Mouse (Mus musculus) layer of hippocampus, postnatal 10 days (tissue): ENCODE measurements around the gene Nudt17. TPM values are rescaled to one million over a fixed set of nuclear protein-coding genes. Genes with fewer than 3 reads are reported as not detected.
"Not testable (repeated sequence)": the region's sequence is repeated elsewhere in the genome, so short reads cannot be mapped to it uniquely, and the experiment has no call there.

Source experiments
- DNase-seq, 2 experiments: peaks; one replicate each; pipeline ENCODE4 v3.0.0; 2021; ENCODE audit warnings: low spot score in 2 of 2
- long read RNA-seq: library from polyadenylated mRNA; stranded (forward); transcript quantifications from one replicate; pipeline ENCODE4 v2.0.0, GENCODE M21; 2023
- total RNA-seq, 2 experiments: library from RNA; stranded (reverse); gene quantifications; 2 replicates each; pipeline ENCODE4 v1.2.3; 2021

Nudt17 gene
- total RNA-seq = 10 to 100 TPM in 1 of 2 experiments, 1 to 10 TPM in 1; 9.8 to 11.0 TPM
- long read RNA-seq, partial matches to known transcripts = 0 of 7 reads
- long read RNA-seq, other reads (novel, unspliced or antisense) = 2 of 7 reads

GRCm38 (mm10) chr3:96707903-96708683 is at the start of gene Nudt17:
Gene Nudt17 (minus strand): TSS chr3:96708562.
- DNase-seq = peak; percentile 84 to 88

GRCm38 (mm10) chr3:96757691-96758090 is 49.3 kb upstream of the Nudt17 start:
- no peak for DNase-seq

DNA sequence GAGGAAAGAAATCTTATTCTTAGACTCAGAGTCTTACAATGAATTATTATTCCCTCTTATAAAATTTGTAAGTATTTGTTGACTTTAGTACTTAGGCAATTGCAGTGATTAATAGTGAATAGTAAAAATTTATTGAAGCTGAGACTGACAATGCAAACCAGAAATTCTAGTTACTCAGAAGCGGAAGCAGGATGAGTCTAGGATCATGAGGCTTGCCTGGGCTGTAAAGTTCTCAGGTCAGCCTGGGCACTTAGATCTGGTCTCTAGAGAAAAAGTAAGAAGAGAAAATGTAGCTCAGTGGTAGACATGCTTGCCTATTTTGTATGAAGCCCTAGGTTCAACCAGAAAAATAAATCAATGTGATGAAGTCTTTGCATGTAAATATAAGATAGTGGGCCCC is 47.6 kb upstream of the Nudt17 start:
- DNase-seq = no peak

DNA sequence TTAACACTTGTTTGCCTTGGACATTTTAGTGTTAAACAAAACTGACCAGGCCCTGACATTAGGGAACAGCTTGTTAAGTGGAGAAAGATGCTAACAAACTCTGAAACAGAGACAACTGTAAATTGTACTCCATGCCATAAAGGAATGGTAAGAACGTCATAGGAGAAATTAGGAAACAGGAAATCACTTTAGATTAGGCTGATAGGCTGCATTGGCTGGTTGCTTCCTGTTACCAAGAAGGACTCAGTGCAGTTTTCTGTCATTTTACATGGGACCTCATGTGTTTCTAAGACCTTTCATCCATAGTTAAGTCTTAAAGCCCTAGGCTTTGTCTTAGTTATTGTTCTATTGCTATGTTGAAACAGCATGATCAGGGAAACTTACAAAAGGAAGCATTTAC is 38.5 kb upstream of the Nudt17 start:
- DNase-seq = no peak

DNA sequence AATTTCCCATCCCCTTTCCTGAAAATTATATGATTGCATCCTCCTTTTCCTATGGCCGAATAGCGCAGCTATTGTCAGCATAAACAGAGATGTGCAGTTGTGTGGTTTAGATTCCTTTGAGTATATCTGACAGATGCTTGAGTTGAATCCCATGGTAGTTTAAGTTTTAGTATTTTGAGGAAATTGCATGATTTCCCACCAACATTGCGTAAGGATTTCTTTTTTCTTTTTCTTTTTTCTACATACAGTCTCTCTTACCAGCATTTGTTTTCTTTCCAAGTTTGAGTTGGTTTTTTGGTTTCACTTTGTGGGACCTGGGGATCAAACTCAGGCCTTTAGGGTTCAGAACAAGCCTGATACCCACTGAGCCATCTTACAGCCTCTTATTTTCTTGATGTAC is 36.0 kb upstream of the Nudt17 start:
- DNase-seq = no peak

DNA sequence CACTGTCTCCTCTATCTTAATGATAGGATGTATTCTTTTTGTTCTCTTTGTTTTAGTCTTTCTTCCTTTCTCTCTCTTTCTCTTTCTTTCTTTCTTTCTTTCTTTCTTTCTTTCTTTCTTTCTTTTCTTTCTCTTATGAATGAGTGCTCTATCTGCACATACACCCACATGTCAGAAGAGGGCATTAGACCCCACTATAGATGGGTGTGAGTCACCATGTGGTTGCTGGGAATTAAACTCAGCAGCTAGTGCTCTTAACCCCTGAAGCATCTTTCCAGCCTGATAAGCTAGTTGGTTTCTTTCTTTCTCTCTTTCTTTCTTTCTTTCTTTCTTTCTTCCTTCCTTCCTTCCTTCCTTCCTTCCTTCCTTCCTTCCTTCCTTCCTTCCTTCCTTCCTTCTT is 31.9 kb upstream of the Nudt17 start:
- not testable (repeated sequence) for DNase-seq

GRCm38 (mm10) chr3:96737995-96738394 is 29.6 kb upstream of the Nudt17 start:
- no peak for DNase-seq

DNA sequence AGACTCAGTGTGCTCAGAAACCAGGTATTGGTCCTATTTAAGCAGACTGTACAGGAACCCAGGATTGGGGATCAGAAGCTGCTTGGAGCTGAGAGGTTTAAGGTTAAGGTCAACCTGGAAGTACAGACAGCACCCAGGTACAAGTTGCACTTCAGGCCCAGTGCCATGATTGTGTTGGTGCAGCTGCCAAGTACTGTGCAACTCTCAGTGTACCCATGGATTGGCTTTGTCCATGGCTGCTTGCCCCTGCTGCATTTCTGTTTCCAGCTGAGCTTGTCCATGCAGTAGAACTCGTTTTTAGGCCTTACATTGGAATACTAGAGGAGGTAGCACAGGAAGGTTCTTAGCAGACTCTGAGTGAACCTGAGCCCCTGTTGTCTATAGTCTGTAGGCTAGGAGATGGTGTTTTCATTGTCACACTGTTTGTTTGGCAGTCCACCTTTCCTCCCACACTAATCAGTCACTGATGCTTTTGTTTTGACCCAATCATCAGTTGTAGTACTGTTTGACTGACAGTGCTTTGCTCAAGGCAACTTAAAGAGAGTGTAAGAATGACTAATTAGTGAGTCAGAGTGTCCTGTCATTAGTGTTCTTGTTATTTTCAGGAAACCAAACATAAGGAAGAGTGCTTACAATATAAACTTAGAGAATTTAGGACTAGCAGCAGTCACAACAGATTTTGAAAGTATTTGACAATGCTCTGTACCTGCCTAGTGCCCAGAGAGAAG is 28.8 kb upstream of the Nudt17 start:
- DNase-seq = no peak

DNA sequence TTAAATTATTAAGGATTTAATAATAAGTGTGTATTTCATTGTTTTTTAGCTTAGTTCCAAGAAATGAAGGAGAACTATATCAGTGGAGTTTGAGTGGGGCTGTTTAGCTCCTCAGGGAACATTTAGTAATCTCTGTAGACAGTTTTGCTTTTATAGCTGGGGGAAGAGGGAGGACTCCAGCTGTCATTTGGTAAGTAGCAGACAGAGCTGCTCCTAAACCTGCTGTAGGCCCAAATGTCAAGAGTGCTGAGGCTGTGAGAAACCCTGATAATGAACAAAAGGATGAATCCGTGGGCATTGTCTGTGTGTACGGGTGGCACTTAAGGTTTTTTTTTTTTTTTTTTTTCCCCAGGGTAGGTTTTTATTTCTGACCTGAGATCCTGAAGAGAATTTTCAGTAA is 26.8 kb upstream of the Nudt17 start:
- no peak for DNase-seq

- no peak for DNase-seq
Measured at GRCm38 (mm10) chr3:96733984-96734383, 25.6 kb upstream of the Nudt17 start.

DNA sequence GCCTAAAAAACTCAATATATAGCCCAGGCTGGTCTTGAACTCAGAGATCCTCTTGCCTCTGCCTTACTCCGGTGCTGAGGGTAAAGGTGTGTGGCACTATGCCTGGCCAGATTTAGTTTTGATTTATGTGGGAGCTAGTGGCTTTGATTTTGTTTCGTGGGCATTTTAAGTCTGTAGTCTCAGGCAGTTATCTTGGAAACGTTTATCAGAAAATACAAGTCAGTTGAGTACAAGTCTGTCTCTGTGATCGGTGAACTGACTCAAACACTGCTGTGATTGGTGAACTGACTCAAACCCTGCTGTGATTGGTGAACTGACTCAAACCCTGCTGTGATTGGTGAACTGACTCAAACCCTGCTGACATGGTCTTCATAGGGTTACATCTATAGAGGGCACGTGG is 22.4 kb upstream of the Nudt17 start:
- DNase-seq = no peak

- DNase-seq = no peak
Measured at GRCm38 (mm10) chr3:96729403-96729784, 21.0 kb upstream of the Nudt17 start.

- DNase-seq = no peak
Measured at GRCm38 (mm10) chr3:96728634-96729402, 20.5 kb upstream of the Nudt17 start.

GRCm38 (mm10) chr3:96727828-96728633 is 19.7 kb upstream of the Nudt17 start:
- no peak for DNase-seq

GRCm38 (mm10) chr3:96727343-96727827 is 19.0 kb upstream of the Nudt17 start, which contains the start of the genes Polr3c and Rnf115:
Gene Polr3c (minus strand): TSS chr3:96727628.
Gene Rnf115 (plus strand): TSS chr3:96727664.
- peak; percentile 88 to 95 for DNase-seq

DNA sequence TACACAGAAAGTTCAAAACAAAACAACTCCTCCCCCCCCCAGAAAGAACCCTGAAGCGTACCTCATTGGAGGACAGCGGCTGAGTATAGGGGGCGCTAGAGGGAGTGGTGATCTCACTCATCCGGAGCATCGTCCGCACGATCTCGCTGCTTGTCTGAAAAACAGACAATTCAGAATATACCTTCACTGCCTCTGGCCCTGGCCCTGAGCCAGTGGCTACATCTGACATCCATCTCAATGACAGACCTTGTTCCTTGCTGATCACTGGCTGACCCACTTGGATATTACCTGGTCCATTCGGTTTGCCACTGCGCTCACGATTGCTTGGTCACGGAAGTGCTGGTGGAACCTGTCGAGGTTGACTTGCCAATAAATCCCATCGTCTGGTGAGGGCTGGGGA is 10.8 kb upstream of the Nudt17 start:
- peak; percentile 62 to 78 for DNase-seq

DNA sequence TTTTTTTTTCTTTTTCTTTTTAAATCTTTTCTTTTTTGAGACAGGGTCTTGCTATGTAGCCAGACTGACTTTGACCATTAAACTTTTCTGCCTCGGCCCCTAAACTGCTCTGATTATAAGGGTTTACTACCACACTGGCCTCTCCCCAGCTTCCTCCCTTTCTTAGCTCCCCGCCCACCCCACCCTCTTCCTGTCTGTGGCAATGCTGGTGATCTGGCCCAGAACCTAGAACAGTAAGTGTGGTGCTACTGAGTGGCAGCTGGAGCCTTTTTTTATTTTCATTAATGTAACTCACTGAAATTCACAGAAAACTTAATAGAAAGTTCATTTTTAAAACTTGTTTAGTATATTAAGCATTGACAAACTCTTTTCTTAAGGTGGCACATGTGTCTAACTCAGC is 7.5 kb upstream of the Nudt17 start:
- no peak for DNase-seq

- DNase-seq = no peak
Measured at GRCm38 (mm10) chr3:96714286-96714685, 5.9 kb upstream of the Nudt17 start.

DNA sequence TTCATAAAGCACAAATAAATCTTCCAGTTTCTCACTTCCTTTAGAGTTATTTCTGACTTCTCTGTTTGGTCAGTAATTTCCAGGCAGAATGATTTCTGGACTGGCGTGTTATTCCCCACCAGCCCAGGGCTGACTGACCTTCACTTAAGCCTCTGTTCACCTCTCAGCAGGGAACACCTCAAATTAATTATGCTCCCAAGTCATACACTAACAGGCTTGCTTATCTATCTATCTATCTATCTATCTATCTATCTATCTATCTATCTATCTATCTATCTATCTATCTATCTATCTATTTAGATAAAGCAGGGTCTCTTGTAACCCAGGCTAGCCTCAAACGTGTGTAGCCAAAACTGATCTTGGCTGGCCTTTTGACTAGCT is 312 bp upstream of the Nudt17 start:
- DNase-seq = no peak

DNA sequence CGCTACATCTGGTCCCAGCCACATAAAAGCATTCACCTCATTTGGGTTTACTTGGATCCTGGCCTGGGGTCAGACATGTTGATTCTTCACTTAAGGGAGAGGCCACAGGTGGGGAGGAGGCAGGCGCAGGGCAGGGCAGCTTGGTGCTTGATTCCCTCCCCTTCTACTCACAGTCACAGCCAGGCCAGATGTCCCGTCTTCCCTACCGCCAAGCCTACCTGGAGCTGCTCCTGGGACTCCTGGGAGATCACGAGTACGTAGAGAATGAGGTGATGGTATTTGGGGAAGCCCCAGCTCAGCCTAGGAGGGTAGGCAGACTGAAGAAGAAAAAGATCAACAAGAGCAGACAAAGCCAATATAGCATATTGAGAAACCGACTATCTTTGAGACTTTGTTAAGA is 1.4 kb downstream of the Nudt17 start:
- DNase-seq = no peak

GRCm38 (mm10) chr3:96706217-96706616 is 2.1 kb downstream of the Nudt17 start:
- DNase-seq = no peak
